Mouse (Mus musculus): ENCODE data around the gene Chchd5.

Chchd5 gene

DNA sequence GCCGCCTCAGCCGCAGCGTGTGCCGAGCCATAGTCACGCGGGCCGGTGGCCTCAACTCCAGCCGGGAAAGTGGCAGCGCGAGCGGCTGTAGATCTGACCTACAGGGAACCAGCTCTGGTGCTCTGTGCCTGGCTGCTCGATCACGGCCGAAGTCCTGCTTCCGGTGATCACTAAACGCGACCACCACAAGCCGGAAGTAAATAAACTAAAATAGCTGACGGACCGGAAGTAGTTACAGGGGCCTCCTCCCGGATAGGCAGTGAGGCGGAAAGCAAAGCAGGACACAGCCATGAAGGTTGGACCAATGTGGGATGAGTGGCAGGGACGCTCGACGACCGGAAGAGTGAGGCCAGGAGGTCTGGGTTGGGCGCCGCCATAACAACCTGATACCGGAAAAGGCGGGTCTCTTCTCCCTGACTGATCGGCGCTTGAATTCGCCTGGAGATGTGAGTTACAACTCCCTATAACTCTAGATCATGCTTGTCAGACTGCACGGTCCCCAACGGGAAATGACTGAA, at the start of gene Chchd5:
Gene Chchd5, plus strand, starts transcription at position 289 of the 518 bp plus-strand sequence.
- peak; percentile 85 for DNase-seq

DNA sequence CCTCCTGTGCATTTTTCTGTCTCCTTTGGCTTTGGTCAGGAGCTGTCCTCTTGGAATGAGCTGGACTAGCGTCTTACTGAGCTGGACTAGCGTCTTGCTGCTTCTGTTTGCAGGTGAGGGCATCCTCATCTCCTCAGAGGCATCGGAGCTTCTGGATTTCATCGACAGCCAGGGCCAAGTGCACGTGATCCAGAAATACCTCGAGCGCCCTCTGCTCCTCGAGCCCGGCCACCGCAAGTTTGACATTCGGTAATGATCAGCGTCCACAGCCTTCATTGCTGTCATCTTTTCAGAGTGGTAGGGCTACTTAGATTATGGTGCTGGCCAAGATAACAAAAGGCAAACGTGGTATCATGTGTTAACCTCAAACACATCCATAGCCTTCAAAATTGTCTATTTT, 48.4 kb upstream of the Chchd5 start:
- no peak for DNase-seq

DNA sequence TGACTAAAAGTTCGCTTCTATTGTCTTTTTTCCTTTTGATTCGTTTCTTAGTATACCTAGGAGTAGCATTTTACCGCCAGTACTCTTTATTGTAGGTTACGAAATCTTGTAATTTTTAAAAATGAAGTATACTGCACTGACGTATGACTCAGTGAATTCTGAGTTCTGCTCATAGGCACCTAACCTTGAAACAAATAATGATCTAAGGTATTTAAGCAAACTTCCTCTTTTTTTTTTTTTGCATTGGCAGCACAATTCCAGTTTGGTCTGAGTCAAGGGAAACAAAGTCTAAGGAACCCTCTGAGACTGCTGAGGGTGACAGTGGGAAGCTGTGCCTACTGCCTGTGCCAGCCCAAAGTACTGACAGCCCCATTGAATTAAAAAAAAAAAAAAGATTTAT, 46.0 kb upstream of the Chchd5 start:
- no peak for DNase-seq

DNA sequence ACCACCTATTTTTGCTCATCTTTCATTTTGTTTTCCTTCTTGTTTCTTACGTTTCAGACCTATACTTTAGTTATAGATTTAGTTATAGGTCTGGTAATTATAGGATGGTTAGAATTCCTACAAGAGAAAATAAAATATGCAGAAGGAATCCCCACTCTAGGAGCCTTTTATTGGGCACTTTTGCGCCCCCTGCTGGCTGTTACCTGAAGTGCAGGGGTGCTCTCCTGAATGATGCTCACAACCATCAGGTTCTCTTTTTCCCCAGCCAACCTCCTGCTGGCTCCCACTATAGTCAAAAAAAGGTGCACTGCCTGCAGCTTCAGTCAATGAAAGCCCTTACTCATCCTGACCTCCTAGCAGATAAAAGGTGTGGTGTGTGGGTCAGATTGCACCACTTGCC, 44.5 kb upstream of the Chchd5 start:
- no peak for DNase-seq

DNA sequence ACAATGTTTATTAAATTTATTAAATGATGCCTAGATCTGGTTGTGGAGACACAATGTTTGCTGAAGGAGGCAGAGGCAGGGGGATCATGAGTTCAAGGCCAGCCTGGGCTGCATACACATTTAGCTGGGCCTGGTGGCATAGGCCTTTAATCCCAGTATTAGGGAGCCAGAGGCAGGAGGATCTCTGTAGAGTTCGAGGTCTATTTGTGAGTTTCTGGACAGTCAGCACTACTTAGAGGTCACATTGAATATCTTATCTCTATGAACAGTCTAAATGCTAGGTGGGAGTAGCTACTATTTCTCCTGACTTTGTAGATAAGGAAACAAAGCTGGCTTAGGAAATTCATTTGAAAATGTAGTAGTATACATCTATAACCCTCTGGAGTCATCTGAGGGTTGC, 42.0 kb upstream of the Chchd5 start:
- DNase-seq, result no peak

DNA sequence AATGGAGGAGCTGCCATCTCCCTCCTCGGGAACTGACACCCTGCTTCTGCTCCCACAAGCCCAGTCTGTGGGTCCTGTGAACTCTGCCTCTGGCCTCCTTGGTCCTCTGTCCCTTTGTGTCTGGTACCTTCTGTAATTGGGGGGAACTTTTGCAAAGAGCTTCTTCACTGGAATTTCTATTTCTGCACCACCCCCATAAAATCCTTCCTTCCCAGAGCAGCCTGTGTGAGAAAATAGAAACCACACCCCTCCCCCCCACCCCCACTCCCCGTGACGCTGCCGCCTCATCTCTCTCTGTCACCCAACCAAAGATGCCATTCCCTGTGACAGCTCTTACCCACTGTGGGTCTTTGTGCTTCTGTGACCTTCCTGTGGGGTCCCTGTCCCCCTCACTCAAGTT, 39.1 kb upstream of the Chchd5 start:
- no peak for DNase-seq

DNA sequence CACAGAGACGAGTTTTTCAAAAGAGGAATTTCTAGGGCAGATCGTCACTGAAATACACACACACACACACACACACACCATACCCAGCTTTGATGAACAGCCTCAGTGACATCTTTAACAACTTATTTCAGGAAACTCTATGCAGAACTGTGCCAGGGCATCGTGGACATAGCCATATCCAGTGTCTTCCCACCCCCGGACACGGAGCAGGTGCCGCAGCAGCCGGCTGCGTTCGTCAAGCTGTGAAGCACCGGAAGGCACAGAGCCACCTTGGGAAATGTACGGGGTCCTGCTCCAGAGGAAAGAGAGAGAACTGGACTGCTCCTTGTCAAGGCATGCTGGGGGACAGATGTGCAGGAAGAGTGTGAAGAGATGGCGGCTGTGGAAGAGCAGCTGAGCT, 36.7 kb upstream of the Chchd5 start:
- no peak for DNase-seq

DNA sequence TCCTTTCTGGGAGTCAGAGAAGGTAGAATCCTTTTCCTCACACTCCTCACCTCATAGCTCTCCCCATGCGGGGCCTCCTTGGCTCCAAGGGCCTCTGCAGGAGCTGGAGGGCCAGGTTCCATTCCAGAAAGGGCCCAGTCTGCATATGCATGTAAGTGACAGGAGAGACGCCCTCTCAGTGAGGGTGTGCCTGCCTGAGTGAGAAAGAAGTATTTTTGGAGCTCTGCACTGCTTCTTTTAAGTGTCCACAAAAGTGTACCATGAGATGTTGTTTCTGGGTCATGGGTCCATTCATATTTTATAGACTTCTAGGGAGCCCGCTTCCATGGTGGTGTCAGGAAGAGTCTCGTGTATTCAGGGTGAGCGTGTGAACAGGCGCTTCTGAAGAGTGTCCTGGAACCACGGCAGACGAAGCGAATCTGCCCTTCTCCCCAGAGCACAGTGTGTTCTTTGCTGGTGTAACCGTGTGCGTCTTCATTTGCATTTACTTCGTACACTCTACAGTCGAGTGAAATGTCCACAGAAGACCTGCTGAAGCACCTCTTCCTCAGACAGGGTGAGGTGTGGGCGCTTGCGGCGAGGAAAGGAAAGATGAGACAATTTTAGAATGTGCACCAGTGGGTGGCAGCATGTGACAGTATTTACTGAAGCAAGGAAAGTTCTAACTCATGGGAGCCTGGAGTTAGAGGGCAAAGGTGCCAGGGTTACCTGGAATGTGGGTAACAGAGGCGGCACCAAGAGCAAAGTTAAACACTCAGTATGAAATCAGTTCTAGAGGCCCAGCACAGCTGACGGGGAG, 35.4 kb upstream of the Chchd5 start:
- no peak for DNase-seq

DNA sequence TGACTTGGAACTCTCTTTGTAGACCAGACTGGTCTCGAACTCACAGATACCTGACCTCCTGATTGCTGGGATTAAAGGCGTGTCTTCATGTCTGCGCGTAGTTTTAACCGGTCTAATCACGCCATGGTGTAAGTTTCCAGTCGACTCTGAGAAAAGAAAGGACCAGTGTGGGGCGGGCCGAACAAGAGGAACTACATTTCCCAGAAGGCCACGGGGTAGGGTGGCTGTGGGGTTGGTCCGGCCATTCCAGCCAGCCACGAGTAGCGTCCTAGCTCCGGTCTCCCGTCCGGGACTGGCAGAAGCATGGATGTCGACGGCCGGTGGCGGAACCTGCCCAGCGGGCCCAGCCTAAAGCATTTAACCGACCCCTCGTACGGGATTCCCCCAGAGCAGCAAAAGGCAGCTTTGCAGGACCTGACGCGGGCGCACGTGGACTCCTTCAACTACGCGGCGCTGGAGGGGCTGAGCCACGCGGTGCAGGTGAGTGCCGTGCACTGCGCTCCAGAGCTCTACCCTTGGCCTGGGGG, 28.7 kb upstream of the Chchd5 start, which contains the start of gene Polr1b:
Gene Polr1b, plus strand, starts transcription at position 212 of the 527 bp plus-strand sequence.
- DNase-seq, result peak; percentile 86

DNA sequence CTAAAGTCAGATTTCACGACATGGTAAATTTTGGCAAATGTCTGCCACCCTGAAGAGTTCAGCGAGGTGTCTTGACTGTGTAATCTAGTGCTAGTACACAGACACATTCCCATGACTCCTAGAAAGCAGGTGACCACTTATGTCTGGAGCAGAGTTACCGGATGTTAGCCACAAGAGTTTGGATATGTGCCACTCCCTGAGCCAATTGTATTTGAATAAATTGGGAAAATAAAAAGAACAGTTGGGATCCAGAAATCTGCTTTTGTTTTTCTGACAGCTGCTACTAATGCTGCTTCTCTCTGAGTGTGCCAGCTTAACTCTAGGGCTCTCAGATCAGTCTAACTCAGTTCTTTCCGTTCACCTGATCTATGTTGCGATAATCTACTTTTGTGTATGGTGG, 16.6 kb upstream of the Chchd5 start:
- no peak for DNase-seq

DNA sequence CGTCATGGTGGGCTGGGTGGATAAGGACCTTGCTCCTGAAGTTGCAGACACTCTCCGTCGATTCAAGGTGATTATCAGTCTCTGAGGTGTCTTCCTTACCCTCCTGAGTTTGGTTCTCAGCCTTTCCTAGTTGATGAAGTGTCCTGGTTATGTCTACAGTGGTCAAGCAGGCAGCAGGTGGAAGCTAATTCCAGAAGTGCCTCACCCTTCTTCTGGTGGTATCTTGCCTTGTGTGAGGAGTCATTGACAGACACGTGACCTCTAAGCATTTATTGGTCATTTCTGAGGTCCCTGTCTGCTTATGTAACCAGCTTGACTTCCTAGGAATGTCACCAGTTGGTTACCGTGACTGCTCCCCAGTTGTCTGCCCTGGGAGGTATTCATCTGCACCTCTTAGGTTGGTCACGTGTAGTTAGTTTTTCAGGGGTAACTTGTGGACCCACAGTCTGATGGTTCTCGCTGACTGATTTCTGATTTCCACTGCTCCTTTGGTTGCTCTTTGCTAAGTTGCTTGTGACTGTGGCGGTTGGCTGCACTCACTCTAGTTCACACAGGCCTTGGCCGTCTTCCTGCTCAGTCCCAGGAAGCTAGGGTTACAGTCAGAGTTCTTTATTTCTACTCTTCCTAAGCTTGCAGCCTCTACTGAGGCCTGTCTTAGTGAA, 13.7 kb upstream of the Chchd5 start:
- no peak for DNase-seq

DNA sequence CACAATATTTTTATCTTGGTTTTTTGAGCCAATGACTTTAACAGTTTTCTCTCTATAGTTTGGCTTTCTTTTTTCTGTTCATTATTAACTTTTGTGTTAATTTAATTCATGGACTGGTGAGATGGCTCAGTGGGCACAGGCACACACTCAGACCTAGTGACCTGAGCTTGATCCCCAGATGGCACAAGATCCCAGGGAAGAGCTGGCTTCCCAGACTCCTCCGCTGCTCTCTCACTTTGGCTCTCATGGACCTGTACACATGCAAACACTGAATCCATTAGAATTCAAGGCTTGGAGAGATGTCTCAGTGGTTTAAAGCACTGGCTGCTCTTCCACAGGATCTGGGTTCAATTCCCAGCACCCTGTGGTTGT, 13.1 kb upstream of the Chchd5 start:
- no peak for DNase-seq

DNA sequence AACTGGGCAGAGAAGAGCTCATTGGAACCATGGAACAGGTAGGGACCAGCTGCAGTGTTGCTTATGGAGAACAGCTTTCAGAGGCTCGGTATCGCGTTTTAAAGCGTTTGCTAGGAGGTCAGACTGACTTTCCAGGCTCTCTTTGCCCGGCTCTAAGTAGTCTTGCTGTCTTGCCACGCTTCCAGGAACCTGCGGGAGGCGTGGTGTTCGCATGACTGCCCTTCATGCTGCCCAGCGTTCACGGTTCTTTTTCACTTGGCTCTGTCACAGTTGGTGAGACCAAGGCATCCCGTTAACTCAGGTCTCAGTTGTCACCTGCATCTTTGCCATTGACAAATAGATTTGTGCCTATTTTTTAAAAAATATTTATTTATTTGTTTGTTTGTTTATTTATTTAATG, 11.4 kb upstream of the Chchd5 start:
- DNase-seq, result no peak

DNA sequence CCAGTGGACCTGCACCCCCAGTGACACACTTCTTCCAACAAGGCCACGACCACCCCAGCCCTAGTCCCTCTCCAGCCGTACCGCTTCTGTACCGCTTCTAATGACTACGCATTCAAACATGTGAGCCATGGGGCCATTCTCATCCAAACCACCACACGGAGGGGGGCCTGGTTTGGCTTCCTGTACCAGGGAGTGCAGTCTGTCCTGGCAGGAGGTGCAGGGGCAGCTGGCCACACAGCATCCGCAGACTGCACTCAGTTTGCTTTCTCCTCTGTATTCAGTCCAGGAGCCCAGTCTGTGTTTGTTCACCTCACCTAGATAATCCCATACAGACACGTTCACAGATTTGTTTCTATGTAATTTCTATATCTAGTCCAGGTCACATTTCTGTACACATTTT, 7.5 kb upstream of the Chchd5 start:
- DNase-seq, result no peak

DNA sequence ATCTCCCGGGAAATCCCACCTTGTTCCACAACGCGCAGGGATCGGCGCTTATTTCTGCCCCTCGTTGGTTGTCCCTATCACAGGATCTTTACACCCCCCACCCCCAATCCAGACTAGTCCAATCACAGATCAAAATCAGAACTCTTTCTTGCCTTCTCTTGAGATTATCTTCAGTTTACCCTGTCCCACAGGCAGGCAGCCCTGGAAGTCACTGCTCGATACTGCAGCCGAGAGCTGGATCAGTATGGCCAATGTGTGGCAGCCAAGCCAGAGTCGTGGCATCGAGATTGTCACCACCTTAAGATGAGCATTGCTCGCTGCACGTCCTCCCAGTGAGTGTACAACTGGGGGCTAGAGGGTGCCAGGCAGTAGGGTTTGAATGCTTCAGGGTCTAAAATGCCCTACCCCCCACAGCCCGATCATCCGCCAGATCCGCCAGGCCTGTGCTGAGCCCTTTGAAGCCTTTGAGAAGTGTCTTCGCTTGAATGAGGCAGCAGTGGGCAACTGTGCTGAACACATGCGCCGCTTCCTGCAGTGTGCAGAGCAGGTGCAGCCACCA, 566 bp downstream of the Chchd5 start:
- DNase-seq, result no peak

DNA sequence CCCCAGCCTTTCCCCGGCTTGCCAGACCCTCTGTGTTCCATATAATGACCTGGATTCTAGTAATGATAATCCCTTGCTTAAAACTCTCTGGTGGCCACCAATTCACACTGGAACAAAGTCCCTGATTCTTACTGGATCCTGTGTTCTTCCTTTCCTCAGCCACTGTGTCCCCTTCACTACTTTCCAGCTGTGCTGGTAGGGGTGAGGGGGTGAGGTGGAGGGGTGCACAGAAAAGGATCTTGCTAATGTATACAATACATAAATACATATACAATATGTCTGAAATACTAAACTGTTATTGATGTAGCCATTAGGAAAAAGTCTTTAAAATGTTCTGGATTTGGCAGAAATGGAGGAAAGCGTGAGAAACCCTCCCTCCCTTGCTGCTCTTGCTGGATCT, 1.3 kb downstream of the Chchd5 start:
- DNase-seq, result no peak

DNA sequence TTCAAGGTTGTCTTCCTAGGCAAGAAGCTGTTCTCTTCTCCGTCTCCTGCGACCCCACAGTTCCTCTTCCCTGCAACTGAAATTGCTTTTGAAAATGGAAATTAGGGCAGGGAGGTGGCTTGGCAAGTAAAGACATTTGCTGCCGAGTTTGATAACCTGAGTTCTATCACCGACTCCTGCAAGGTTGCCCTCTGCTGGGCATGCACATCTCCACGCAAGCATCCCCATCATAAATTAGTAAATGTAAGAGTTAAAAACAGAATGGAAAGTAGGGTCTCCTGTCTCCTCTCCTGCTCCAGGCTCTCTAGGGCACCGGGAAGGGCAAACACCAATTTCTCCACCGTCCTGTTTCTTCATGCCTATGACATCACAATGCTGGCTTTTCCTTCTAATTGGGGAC, 2.7 kb downstream of the Chchd5 start:
- DNase-seq, result no peak

DNA sequence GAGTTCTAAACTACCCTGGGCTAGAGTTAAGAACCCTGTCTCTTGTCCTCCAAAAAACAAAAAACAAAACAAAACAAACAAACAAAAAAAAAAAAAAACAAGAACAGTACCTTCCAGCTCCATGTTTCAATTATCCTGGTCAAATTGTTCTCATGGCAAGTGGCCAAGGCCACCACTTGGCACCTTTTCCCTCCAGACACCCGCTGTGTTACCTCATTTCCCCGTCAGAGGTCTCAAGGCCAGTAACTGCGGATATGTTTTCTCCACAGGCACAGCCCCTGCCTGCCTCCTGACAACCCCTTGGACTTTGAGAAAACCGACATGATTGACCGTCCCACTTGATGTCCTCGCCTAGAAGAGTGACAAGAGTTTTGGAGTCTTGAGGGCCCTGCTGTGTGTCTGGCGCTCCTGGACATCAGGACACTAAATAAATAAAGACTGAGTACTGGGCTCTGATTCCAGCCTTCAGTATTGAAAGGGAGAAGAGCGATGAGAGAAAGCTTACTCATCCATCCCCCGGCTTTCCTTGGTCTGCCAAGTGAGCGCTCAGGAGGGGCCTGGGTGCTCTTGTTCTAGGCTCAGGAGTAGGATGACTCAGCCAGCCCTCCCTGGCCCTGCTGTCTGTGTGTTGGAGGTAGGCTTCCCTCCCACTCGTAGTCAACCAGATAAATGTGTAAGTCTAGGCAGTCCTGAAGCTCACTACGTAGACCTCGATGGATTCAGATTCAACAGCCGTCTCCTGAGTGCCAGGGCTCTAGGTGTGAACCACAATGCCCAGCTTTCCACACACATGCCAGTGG, 3.7 kb downstream of the Chchd5 start:
- peak; percentile 36 for DNase-seq

DNA sequence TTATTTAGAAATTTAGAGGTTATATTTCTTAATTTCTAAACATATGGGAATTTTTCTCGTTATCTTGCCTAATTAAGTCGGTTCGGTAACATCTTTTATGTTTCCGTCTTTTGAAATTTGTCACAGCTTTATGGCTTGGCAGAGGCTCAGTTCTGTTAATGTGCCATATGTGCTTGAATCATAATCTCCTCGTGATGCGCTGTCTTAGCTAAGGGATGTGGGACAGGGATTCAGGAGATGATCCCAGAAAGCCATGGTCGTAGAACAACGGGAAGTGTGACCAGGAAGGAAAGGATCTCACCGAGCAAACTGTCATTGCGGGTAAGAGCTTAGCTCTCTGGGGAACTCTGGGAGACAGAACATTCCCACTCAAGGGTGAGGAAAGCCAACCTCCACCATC, 10.4 kb downstream of the Chchd5 start:
- DNase-seq, result no peak

DNA sequence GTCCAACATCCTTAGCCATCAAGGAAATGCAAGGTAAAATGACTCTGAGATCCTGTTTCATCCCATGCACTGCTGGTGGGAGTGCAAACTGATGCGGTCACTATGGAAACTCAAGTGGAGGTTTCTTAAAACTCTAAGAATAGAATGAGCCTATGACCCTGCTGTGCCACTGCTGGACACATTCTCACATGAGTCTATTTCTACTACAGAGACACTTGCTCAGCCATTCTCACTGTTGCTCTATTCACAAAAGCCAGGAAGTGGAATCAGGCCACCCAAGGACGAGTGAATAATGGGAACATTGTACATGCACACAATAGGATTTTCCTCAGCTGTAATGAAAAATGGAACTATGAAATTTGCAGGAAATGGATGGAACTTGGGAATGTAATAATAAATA, 19.3 kb downstream of the Chchd5 start:
- DNase-seq, result no peak

DNA sequence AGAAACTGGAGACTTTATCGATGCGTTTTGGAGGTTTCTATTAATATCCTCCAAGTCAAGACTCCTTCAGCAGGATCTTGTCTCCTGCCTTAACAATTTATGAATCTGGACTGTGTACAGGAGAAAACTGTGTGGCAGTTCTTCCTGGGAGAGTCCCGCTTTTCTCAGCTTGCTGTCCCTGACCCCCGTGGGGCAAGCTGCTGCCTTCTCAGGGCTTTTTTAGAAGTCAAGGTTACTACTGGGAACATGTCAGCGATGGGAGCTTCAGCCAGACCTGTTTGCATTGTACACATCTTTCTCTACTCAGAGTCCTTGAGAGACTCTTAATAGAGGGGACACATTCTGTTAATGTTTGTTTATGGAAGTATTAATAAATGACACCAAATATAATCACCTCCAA, 20.9 kb downstream of the Chchd5 start:
- no peak for DNase-seq

DNA sequence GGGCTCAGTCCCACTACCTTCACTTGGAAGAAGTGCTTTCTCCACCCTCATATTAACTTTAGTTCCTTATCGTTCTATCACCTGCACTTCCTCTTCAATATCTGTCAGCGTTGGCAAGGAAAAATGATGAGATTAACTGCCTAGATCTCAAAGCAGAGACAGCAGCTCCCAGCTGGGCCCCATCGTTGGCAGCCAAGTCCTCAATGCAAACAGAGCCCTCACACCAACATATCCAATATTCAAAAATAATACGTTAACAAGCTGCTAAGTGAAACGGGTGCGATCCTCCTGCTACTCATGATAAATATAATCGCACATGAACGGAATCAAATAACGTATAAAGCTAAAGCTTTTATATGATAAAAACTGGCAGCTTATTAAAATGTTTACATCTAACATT, 21.6 kb downstream of the Chchd5 start:
- DNase-seq, result no peak

DNA sequence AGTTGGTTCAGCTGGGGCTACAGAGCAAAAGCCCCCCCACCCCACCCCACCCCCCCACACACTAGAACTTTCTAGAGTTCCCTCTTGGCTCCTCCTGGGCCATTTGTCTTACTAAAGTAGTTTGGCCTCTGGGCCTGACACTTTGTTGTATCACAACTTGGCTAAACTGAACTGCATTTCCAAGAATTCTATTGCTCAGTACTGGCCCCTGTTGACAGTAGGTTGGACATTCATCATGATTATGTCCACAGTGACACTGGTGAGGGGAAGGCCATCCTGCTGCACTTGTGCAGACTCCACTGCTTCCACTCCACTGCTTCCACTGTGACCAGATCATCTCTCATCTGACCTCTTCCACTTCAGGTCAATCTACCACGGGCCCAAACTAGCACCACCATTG, 23.3 kb downstream of the Chchd5 start:
- no peak for DNase-seq
